20 mouse cellular contexts compared by ENCODE assay signal in the genomic region with DNA sequence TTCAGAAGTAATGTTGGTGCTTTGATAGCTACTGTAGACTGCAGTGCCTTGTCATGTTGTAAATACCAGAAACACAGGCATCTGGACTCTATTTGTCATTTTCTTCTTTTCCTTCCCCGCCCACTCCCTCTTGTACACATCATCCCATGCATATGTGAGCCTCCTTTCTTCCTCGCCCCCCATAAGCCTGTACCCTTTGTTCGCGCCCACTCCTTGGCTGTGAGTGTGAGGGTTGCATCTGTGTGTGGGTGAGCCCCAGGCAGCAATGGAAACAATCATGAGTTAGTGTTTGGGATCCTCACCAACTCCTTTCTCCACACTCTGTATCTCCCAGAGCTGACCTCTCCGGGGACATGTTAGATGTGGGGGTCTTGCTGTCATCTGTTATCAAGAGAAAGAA.
A peak's percentile ranks its signal among the peaks of the same experiment; 100 is the strongest.
DNase-seq lines count a peak whose midpoint lies in the region.
"Had no signal": no experiment of that assay in that cellular context is flagged by ENCODE, and none has a peak within 500 bp of the region (broad histone marks: within the 10 kb centered on the region; RNA-seq: fewer than 3 reads in every experiment).

No protein-coding gene starts in this region.

- DNase-seq in left cerebral cortex, adult 18-20 months (ENCODE audit: low spot score in 2 of 2), result peak; percentile 63 to 65
- DNase-seq in left cerebral cortex, postnatal 10 days (ENCODE audit: extremely low spot score in 1 of 2, low spot score in 2 of 2), result no peak
- DNase-seq in frontal cortex, postnatal 36 days (ENCODE audit: low spot score in 2 of 2), result peak; percentile 38 to 60
- DNase-seq in layer of hippocampus, adult 9-10 months (ENCODE audit: low spot score), result peak; percentile 83
- peak; percentile 51 to 67 for DNase-seq in left cerebral cortex, postnatal 36 days (ENCODE audit: low spot score in 2 of 2)
- no peak for DNase-seq in thymus, postnatal 4 days
- no peak for DNase-seq in cerebellum, postnatal 10 days
- DNase-seq in urinary bladder, postnatal 25 days (ENCODE audit: low spot score), result no peak
- DNase-seq: adrenal gland, adult 8-10 months; cerebellum, adult 2 months; cerebellum, postnatal 36 days; embryo, embryonic 11 days; gastrocnemius, postnatal 25 days; heart, adult 18-20 months; heart, postnatal 10 days; kidney, postnatal 25 days; lung, postnatal 36 days; retina, postnatal 1 day; spleen, adult 18-20 months; thymus, postnatal 14 days had no signal

- intact Hi-C loops in left cerebral cortex, postnatal 10 days (cut with DNase I), result no loop called here
- intact Hi-C loops in left cerebral cortex, postnatal 36 days (cut with DNase I), result no loop called here

Comparison
In these comparisons a context has a peak if more than half of its experiments do, and no peak if none do; other contexts are left out.
1. DNase-seq: peak in left cerebral cortex, adult 18-20 months (2 of 2), frontal cortex, postnatal 36 days (2 of 2), layer of hippocampus, adult 9-10 months (single experiment) and left cerebral cortex, postnatal 36 days (2 of 2); none in left cerebral cortex, postnatal 10 days (0 of 2), thymus, postnatal 4 days (single experiment), cerebellum, postnatal 10 days (0 of 2) and urinary bladder, postnatal 25 days (single experiment).